Mouse (Mus musculus) cerebellum, adult 9-11 months (tissue): Measurements from ENCODE around the gene Lpin2.

Experiments
- DNase-seq: peaks from one replicate; pipeline ENCODE4 v3.0.0; 2022

The Lpin2 gene

GRCm38 (mm10) chr17:71182211-71182721 is at the start of gene Lpin2:
Lpin2 (plus strand) TSS chr17:71182560.
- DNase-seq = no peak

GRCm38 (mm10) chr17:71132856-71133439 is 49.4 kb upstream of the Lpin2 start:
- no peak for DNase-seq

- no peak for DNase-seq
Measured at GRCm38 (mm10) chr17:71134441-71134955, 47.9 kb upstream of the Lpin2 start.

GRCm38 (mm10) chr17:71135108-71135507 is 47.3 kb upstream of the Lpin2 start:
- no peak for DNase-seq

- DNase-seq = no peak
Measured at GRCm38 (mm10) chr17:71135866-71136265, 46.5 kb upstream of the Lpin2 start.

- DNase-seq = no peak
Measured at GRCm38 (mm10) chr17:71136384-71137333, 45.7 kb upstream of the Lpin2 start.

- DNase-seq = no peak
Measured at GRCm38 (mm10) chr17:71137334-71137721, 45.0 kb upstream of the Lpin2 start.

GRCm38 (mm10) chr17:71142068-71142467 is 40.3 kb upstream of the Lpin2 start:
- no peak for DNase-seq

- no peak for DNase-seq
Measured at GRCm38 (mm10) chr17:71143155-71143554, 39.2 kb upstream of the Lpin2 start.

- DNase-seq = no peak
Measured at GRCm38 (mm10) chr17:71144322-71145116, 37.8 kb upstream of the Lpin2 start.

- DNase-seq = no peak
Measured at GRCm38 (mm10) chr17:71145248-71145961, 37.0 kb upstream of the Lpin2 start.

- DNase-seq = no peak
Measured at GRCm38 (mm10) chr17:71153356-71153755, 29.0 kb upstream of the Lpin2 start.

- DNase-seq = no peak
Measured at GRCm38 (mm10) chr17:71155271-71155670, 27.1 kb upstream of the Lpin2 start.

GRCm38 (mm10) chr17:71159152-71159567 is 23.2 kb upstream of the Lpin2 start:
- no peak for DNase-seq

GRCm38 (mm10) chr17:71159720-71160119 is 22.6 kb upstream of the Lpin2 start:
- DNase-seq = no peak

- DNase-seq = no peak
Measured at GRCm38 (mm10) chr17:71160244-71160995, 21.9 kb upstream of the Lpin2 start.

- DNase-seq = no peak
Measured at GRCm38 (mm10) chr17:71164991-71165390, 17.4 kb upstream of the Lpin2 start.

- no peak for DNase-seq
Measured at GRCm38 (mm10) chr17:71168205-71168815, 14.1 kb upstream of the Lpin2 start.

- no peak for DNase-seq
Measured at GRCm38 (mm10) chr17:71168846-71169245, 13.5 kb upstream of the Lpin2 start.

GRCm38 (mm10) chr17:71169639-71170038 is 12.7 kb upstream of the Lpin2 start:
- DNase-seq = no peak

GRCm38 (mm10) chr17:71171161-71171560 is 11.2 kb upstream of the Lpin2 start:
- DNase-seq = no peak
